In the genomic region with DNA sequence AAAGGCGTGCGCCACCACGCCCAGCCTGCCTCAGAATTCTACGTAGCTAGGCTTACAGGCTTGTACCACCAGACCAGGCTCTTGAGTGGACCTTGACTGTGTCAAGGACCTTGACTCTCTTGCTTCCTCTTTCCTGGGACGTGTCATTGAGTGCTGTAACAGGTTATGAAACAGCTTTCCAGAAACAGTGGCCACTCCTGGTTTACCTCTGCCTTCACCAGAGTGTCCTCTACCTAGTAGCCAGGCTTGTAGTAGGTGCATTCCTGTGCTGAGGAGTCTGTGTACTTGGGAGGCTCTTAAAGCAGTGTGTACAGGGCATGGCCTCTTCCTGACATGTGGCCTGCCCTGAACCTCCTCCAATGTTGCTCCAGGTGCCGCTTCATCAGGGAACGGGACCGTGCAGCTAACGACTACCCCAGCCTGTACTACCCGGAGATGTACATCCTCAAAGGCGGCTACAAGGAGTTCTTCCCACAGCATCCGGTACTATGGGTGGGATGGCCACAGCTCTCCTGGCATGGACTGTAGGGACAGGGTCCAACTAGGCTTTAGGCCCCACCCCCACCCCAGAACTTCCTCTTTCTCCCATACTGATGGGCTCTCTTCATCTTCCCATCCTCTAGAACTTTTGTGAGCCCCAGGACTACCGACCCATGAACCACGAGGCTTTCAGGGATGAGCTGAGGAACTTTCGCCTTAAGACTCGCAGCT, we compare ENCODE assay signal across 17 mouse cellular contexts. TPM values are rescaled to one million over a fixed set of nuclear protein-coding genes. Genes with fewer than 3 reads are reported as not detected.
DNase-seq lines count a peak whose midpoint lies in the region; ATAC-seq and TF ChIP-seq lines count a peak whose summit lies in the region.
"Had no signal": no experiment of that assay in that cellular context is flagged by ENCODE, and none has a peak within 500 bp of the region (broad histone marks: within the 10 kb centered on the region; RNA-seq: fewer than 3 reads in every experiment).

No protein-coding gene starts in this region.

- H3K4me2 ChIP-seq in neural tube, embryonic 11.5 days (ENCODE audit: low read depth), result no peak overlapping the region
- H3K4me2 ChIP-seq in neural tube, embryonic 15.5 days, result no peak overlapping the region
- no peak overlapping the region for H3K4me2 ChIP-seq in intestine, postnatal 0 days (replicated peaks; ENCODE audit: low read depth)
- H3K4me2 ChIP-seq in heart, embryonic 12.5 days, result no peak overlapping the region
- H3K4me2 ChIP-seq: forebrain, embryonic 15.5 days; hindbrain, embryonic 14.5 days; limb, embryonic 13.5 days had no signal

- ATAC-seq in neural tube, embryonic 11.5 days (ENCODE audit: insufficient read depth, low FRiP score, low TSS enrichment), result 0 out of 2 replicates have a peak, but pooled peaks have one; percentile 26
- ATAC-seq in neural tube, embryonic 15.5 days (ENCODE audit: low FRiP score), result no peak
- peak; percentile 32; the same call in 1 of the 2 replicates for ATAC-seq in intestine, postnatal 0 days
- ATAC-seq in heart, embryonic 12.5 days (ENCODE audit: insufficient number of reproducible peaks, low FRiP score), result no peak
- ATAC-seq: forebrain, embryonic 15.5 days had no signal

- no peak overlapping the region for H3K4me3 ChIP-seq in neural tube, embryonic 11.5 days (ENCODE audit: low read depth, low read length)
- no peak overlapping the region for H3K4me3 ChIP-seq in neural tube, embryonic 15.5 days (replicated peaks)
- H3K4me3 ChIP-seq in intestine, postnatal 0 days (ENCODE audit: low read depth, low read length), result no peak overlapping the region
- H3K4me3 ChIP-seq in heart, embryonic 12.5 days, result no peak overlapping the region
- H3K4me3 ChIP-seq: forebrain, embryonic 15.5 days; left cerebral cortex, adult 2 months; limb, embryonic 13.5 days had no signal

- no peaks in the 10 kb centered on the region for H3K9me3 ChIP-seq in neural tube, embryonic 11.5 days (ENCODE audit: control insufficient read depth, low read length)
- H3K9me3 ChIP-seq in neural tube, embryonic 15.5 days (replicated peaks), result no peaks in the 10 kb centered on the region
- no peaks in the 10 kb centered on the region for H3K9me3 ChIP-seq in intestine, postnatal 0 days (ENCODE audit: control insufficient read depth)
- H3K9me3 ChIP-seq in heart, embryonic 12.5 days (replicated peaks), result no peaks in the 10 kb centered on the region
- H3K9me3 ChIP-seq: forebrain, embryonic 15.5 days; limb, embryonic 13.5 days had no signal

- H3K27ac ChIP-seq in neural tube, embryonic 11.5 days (ENCODE audit: low read depth, low read length), result no peak overlapping the region
- H3K27ac ChIP-seq in neural tube, embryonic 15.5 days (replicated peaks), result no peak overlapping the region
- no peak overlapping the region for H3K27ac ChIP-seq in intestine, postnatal 0 days (ENCODE audit: low read depth, low read length)
- no peak overlapping the region for H3K27ac ChIP-seq in heart, embryonic 12.5 days (ENCODE audit: poor library complexity, severe bottlenecking)
- H3K27ac ChIP-seq: forebrain, embryonic 15.5 days; hindbrain, embryonic 14.5 days; left cerebral cortex, adult 2 months; limb, embryonic 13.5 days had no signal

- 92% methylated on average over 16 of the region's 16 CpGs for WGBS in neural tube, embryonic 11.5 days
- 94% methylated on average over 16 of the region's 16 CpGs for WGBS in neural tube, embryonic 15.5 days
- WGBS in intestine, postnatal 0 days, result 87% methylated on average over 16 of the region's 16 CpGs
- WGBS in heart, embryonic 12.5 days, result 89% methylated on average over 16 of the region's 16 CpGs

- intact Hi-C loops in heart, postnatal 25 days (cut with DNase I), result no loop called here

- no peak for TF ChIP-seq CTCF in intestine, postnatal 0 days (IDR thresholded peaks at IDR 0.05; ENCODE audit: low read depth)

- no peak for DNase-seq in neural tube, embryonic 11.5 days (ENCODE audit: low spot score)
- DNase-seq in lung, postnatal 14 days, result peak; percentile 43
- no peak for DNase-seq in natural killer cell, adult 2 months (ENCODE audit: low spot score in 2 of 2)
- no peak for DNase-seq in heart, postnatal 25 days (ENCODE audit: low spot score)
- DNase-seq: adrenal gland, postnatal 36 days; cerebellum, postnatal 10 days; heart, adult 18-20 months; kidney, adult 18-20 months; kidney, postnatal 4 days; right cerebral cortex, postnatal 25 days had no signal

- peaks cover 6% of the 10 kb centered on the region for H3K36me3 ChIP-seq in neural tube, embryonic 11.5 days (ENCODE audit: control insufficient read depth, insufficient read depth, low read length)
- H3K36me3 ChIP-seq in neural tube, embryonic 15.5 days, result peaks cover 31% of the 10 kb centered on the region
- peaks cover 34% of the 10 kb centered on the region for H3K36me3 ChIP-seq in intestine, postnatal 0 days (ENCODE audit: control insufficient read depth, insufficient read depth)
- peaks cover 68% of the 10 kb centered on the region for H3K36me3 ChIP-seq in heart, embryonic 12.5 days

- H3K4me1 ChIP-seq in neural tube, embryonic 11.5 days (ENCODE audit: control insufficient read depth, insufficient read depth, low read length), result no peaks in the 10 kb centered on the region
- no peaks in the 10 kb centered on the region for H3K4me1 ChIP-seq in neural tube, embryonic 15.5 days
- H3K4me1 ChIP-seq in intestine, postnatal 0 days (replicated peaks; ENCODE audit: control insufficient read depth, insufficient read depth, low read length), result no peaks in the 10 kb centered on the region
- H3K4me1 ChIP-seq in heart, embryonic 12.5 days (replicated peaks), result no peaks in the 10 kb centered on the region
- H3K4me1 ChIP-seq: forebrain, embryonic 15.5 days; limb, embryonic 13.5 days had no signal

- H3K27me3 ChIP-seq in neural tube, embryonic 11.5 days (ENCODE audit: control insufficient read depth, insufficient read depth, low read length), result no peaks in the 10 kb centered on the region
- no peaks in the 10 kb centered on the region for H3K27me3 ChIP-seq in neural tube, embryonic 15.5 days (replicated peaks)
- H3K27me3 ChIP-seq in intestine, postnatal 0 days (replicated peaks; ENCODE audit: control insufficient read depth, insufficient read depth, low read length), result no peaks in the 10 kb centered on the region
- no peaks in the 10 kb centered on the region for H3K27me3 ChIP-seq in heart, embryonic 12.5 days (replicated peaks)
- H3K27me3 ChIP-seq: forebrain, embryonic 15.5 days; limb, embryonic 13.5 days had no signal

- no peak overlapping the region for H3K9ac ChIP-seq in neural tube, embryonic 11.5 days (ENCODE audit: low read length)
- H3K9ac ChIP-seq in neural tube, embryonic 15.5 days (replicated peaks), result no peak overlapping the region
- H3K9ac ChIP-seq in intestine, postnatal 0 days (ENCODE audit: low read depth, low read length), result no peak overlapping the region
- no peak overlapping the region for H3K9ac ChIP-seq in heart, embryonic 12.5 days
- H3K9ac ChIP-seq: forebrain, embryonic 15.5 days; hindbrain, embryonic 14.5 days; limb, embryonic 13.5 days had no signal

RNA-seq across cellular contexts. Expression of a gene that starts 9.7 kb away (rescaled TPM):
- polyA plus RNA-seq in neural tube, embryonic 11.5 days (2014; fragmentation: Nextera tagmentation; extraction: Ambion mirVana), result 5.8 and 6.0 TPM in 2 replicates
- polyA plus RNA-seq in neural tube, embryonic 15.5 days (2015; fragmentation: Nextera tagmentation; extraction: Ambion mirVana), result 7.6 and 8.0 TPM in 2 replicates
- 2.0 and 2.1 TPM in 2 replicates for polyA plus RNA-seq in intestine, postnatal 0 days (2015; fragmentation: Nextera tagmentation; extraction: Ambion mirVana)
- total RNA-seq in heart, postnatal 25 days (2021), result 1 to 10 TPM; 7.1 to 8.7 TPM
- 1.2 and 1.3 TPM in 2 replicates for polyA plus RNA-seq in heart, embryonic 12.5 days (2016; fragmentation: Nextera tagmentation; extraction: Ambion mirVana)

RNA-seq across cellular contexts. Expression of a gene that starts 10.0 kb away (rescaled TPM):
- 108 and 115 TPM in 2 replicates for polyA plus RNA-seq in neural tube, embryonic 11.5 days (2014; fragmentation: Nextera tagmentation; extraction: Ambion mirVana)
- 21.0 and 31.3 TPM in 2 replicates for polyA plus RNA-seq in neural tube, embryonic 15.5 days (2015; fragmentation: Nextera tagmentation; extraction: Ambion mirVana)
- polyA plus RNA-seq in intestine, postnatal 0 days (2015; fragmentation: Nextera tagmentation; extraction: Ambion mirVana), result 10.9 and 12.4 TPM in 2 replicates
- total RNA-seq in heart, postnatal 25 days (2021), result 1 to 10 TPM; 6.1 to 8.1 TPM
- 38.7 and 39.1 TPM in 2 replicates for polyA plus RNA-seq in heart, embryonic 12.5 days (2016; fragmentation: Nextera tagmentation; extraction: Ambion mirVana)

RNA-seq across cellular contexts. Expression of a gene that starts 10.1 kb away (rescaled TPM):
- 27.6 and 29.0 TPM in 2 replicates for polyA plus RNA-seq in neural tube, embryonic 11.5 days (2014; fragmentation: Nextera tagmentation; extraction: Ambion mirVana)
- polyA plus RNA-seq in neural tube, embryonic 15.5 days (2015; fragmentation: Nextera tagmentation; extraction: Ambion mirVana), result 33.6 and 35.2 TPM in 2 replicates
- 37.3 and 37.5 TPM in 2 replicates for polyA plus RNA-seq in intestine, postnatal 0 days (2015; fragmentation: Nextera tagmentation; extraction: Ambion mirVana)
- total RNA-seq in heart, postnatal 25 days (2021), result 10 to 100 TPM; 34.4 to 42.7 TPM
- polyA plus RNA-seq in heart, embryonic 12.5 days (2016; fragmentation: Nextera tagmentation; extraction: Ambion mirVana), result 30.1 and 32.0 TPM in 2 replicates

RNA-seq across cellular contexts. Expression of a gene that starts 16.9 kb away (rescaled TPM):
- polyA plus RNA-seq in neural tube, embryonic 11.5 days (2014; fragmentation: Nextera tagmentation; extraction: Ambion mirVana), result 10.3 and 10.8 TPM in 2 replicates
- 11.5 and 12.6 TPM in 2 replicates for polyA plus RNA-seq in neural tube, embryonic 15.5 days (2015; fragmentation: Nextera tagmentation; extraction: Ambion mirVana)
- polyA plus RNA-seq in intestine, postnatal 0 days (2015; fragmentation: Nextera tagmentation; extraction: Ambion mirVana), result 15.9 and 17.4 TPM in 2 replicates
- total RNA-seq in heart, postnatal 25 days (2021), result 10 to 100 TPM; 76.6 to 80.9 TPM
- 6.9 and 7.2 TPM in 2 replicates for polyA plus RNA-seq in heart, embryonic 12.5 days (2016; fragmentation: Nextera tagmentation; extraction: Ambion mirVana)

RNA-seq across cellular contexts. Expression of a gene that starts 36.9 kb away (rescaled TPM):
- 126 and 130 TPM in 2 replicates for polyA plus RNA-seq in neural tube, embryonic 11.5 days (2014; fragmentation: Nextera tagmentation; extraction: Ambion mirVana)
- 79.1 and 83.2 TPM in 2 replicates for polyA plus RNA-seq in neural tube, embryonic 15.5 days (2015; fragmentation: Nextera tagmentation; extraction: Ambion mirVana)
- polyA plus RNA-seq in intestine, postnatal 0 days (2015; fragmentation: Nextera tagmentation; extraction: Ambion mirVana), result 145 and 164 TPM in 2 replicates
- total RNA-seq in heart, postnatal 25 days (2021), result 10 to 100 TPM; 11.5 to 12.2 TPM
- 69.2 and 69.6 TPM in 2 replicates for polyA plus RNA-seq in heart, embryonic 12.5 days (2016; fragmentation: Nextera tagmentation; extraction: Ambion mirVana)

Comparison
In these comparisons a context has a peak if more than half of its experiments do, and no peak if none do; other contexts are left out.
1. ATAC-seq: peak in neural tube, embryonic 11.5 days (single experiment) and intestine, postnatal 0 days (single experiment); none in neural tube, embryonic 15.5 days (single experiment) and heart, embryonic 12.5 days (single experiment).